Mouse (Mus musculus): ENCODE measurements at regions not wholly inside any gene's neighbourhood (a gene's known extent, or its start where the extent isn't known, plus 50 kb on each side); places are given as distances from the start of the nearest gene placed in this dataset.

DNA sequence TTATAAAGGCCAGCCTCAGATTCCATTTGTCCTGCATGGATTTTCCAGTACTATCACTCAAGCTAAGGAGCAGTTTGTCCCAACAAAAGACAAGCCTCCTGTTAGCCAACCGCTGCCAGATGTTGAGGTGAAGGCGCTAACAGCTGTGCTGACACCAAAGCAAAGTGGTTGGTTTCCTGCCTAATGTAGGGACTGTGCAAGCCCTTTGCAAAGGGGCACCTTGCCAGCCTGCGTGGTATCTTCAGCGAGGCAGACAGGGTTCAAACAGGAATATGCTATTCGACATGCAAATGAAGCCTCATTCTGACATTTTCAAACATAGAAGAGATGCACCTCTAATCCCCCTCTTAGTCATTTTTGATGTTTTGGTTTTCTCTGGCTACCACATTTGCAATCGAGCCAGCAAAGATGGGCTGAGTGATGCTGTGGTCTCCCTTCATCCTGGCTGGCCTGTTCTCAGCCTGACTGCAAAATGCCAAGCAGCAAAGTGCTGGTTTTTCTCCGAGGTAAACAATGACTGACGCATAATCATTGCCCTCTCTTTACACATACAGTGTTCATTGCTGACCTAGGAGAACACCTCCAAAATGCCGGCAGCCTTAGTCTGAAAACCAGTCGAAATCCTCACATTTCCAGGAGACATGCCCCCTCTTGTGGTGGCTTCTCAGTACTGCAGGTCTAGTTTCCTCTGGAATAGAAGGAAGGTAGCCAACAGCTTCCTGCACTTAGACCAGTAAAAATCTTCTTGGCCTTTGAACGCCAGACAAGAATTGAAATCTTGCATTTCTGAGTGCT, 84.3 kb upstream of the Tank start:
- no peaks in the 10 kb centered on the region for H3K27me3 ChIP-seq (ENCODE audit: control insufficient read depth, insufficient read depth, low read length)
- H3K4me1 ChIP-seq (ENCODE audit: control insufficient read depth, insufficient read depth, low read length) = peaks cover 4% of the 10 kb centered on the region; the same call in 1 of the 2 replicates
- no peak overlapping the region for H3K9ac ChIP-seq (ENCODE audit: low read length)
- no peak overlapping the region for H3K27ac ChIP-seq (ENCODE audit: low read length)
- H3K4me3 ChIP-seq (ENCODE audit: low read length) = peak overlapping the region; percentile 19; the same call in 1 of the 2 replicates
- 35% methylated on average over 11 of the region's 11 CpGs for WGBS
- peak overlapping the region; percentile 53 for H3K4me2 ChIP-seq (ENCODE audit: low read depth, low read length)
- ATAC-seq (replicated peaks; ENCODE audit: extremely low read depth, insufficient read depth, low FRiP score) = peak; percentile 55; the same call in 1 of the 2 replicates
- H3K9me3 ChIP-seq (replicated peaks; ENCODE audit: control insufficient read depth, low read length) = no peaks in the 10 kb centered on the region
- no peaks in the 10 kb centered on the region for H3K36me3 ChIP-seq (ENCODE audit: control insufficient read depth, insufficient read depth)

DNA sequence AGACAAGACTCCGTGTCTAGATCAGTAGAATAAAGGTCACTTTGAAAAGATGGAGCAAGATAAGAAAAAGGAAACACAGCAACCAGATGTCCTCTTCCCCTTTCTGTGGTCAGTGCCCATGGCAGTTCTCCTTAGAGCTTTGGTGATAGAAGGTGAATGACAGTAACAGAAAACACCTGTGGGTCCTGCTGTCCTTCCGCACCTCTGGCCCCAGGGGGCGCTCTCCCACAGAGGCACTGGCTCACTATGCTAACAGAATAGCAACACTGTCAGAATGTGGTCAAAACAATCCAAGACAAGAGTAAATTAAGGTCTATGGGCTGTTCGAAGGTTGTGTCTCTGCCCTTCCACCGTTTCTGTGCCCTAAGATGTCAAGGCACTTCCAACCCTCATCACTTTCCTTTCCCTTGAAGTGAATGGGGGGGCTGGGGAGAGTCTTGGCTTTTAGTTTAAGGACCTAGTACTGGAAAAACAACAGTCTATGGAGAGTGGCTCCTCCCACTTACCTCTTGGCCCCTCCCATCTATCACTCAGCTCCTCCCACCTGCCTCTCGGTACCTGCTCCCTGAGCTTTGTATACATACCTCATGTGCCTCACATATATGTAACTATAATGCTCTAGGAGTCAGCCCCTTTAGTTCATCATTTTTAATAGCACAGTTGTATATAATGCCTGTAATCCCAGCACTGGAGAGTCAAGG, 86.2 kb upstream of the Tank start:
- Histone ChIP-seq H3K4me3 (ENCODE audit: low read length) (no peak overlapping the region), H3K27ac (ENCODE audit: low read length) (no peak overlapping the region), H3K27me3 (ENCODE audit: control insufficient read depth, insufficient read depth, low read length) (no peaks in the 10 kb centered on the region), H3K9ac (ENCODE audit: low read length) (no peak overlapping the region), H3K36me3 (ENCODE audit: control insufficient read depth, insufficient read depth) (no peaks in the 10 kb centered on the region), H3K9me3 (replicated peaks; ENCODE audit: control insufficient read depth, low read length) (no peaks in the 10 kb centered on the region), H3K4me1 (ENCODE audit: control insufficient read depth, insufficient read depth, low read length) (peaks cover 4% of the 10 kb centered on the region; the same call in 1 of the 2 replicates), H3K4me2 (ENCODE audit: low read depth, low read length) (no peak overlapping the region)
- ATAC-seq (replicated peaks; ENCODE audit: extremely low read depth, insufficient read depth, low FRiP score) = no peak
- WGBS = 55% methylated on average over 6 of the region's 6 CpGs

GRCm38 (mm10) chr2:61490436-61491109, 87.8 kb upstream of the Tank start:
- Histone ChIP-seq H3K4me2 (ENCODE audit: low read depth, low read length) (no peak overlapping the region), H3K9ac (ENCODE audit: low read length) (no peak overlapping the region), H3K9me3 (replicated peaks; ENCODE audit: control insufficient read depth, low read length) (no peaks in the 10 kb centered on the region), H3K27me3 (ENCODE audit: control insufficient read depth, insufficient read depth, low read length) (no peaks in the 10 kb centered on the region), H3K27ac (ENCODE audit: low read length) (no peak overlapping the region), H3K36me3 (ENCODE audit: control insufficient read depth, insufficient read depth) (no peaks in the 10 kb centered on the region), H3K4me3 (ENCODE audit: low read length) (no peak overlapping the region), H3K4me1 (ENCODE audit: control insufficient read depth, insufficient read depth, low read length) (peaks cover 4% of the 10 kb centered on the region; the same call in 1 of the 2 replicates)
- no peak for ATAC-seq (replicated peaks; ENCODE audit: extremely low read depth, insufficient read depth, low FRiP score)
- 76% methylated on average over 10 of the region's 10 CpGs for WGBS

DNA sequence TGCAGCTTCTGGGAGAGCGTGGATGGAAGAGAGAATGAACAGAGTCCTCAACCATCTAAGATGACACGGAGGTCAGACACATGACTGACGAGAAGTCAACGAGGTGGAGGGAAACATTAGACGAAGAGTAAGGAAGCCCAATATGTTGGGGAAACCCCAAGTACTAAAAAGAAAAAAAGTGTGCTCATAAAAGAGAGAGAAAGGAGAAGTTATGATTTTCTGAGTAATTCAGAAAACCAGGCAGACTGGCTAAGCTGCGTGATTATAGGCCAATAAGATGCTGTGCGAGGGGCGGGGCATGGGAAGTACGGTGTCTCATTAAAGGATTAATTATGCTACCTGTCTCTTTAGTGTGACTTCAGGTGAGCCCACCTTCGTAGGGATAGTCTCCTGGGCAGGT, 88.6 kb upstream of the Tank start:
- peaks cover 4% of the 10 kb centered on the region; the same call in 1 of the 2 replicates for H3K4me1 ChIP-seq (ENCODE audit: control insufficient read depth, insufficient read depth, low read length)
- 89% methylated on average over 10 of the region's 10 CpGs for WGBS
- no peak for ATAC-seq (replicated peaks; ENCODE audit: extremely low read depth, insufficient read depth, low FRiP score)
- no peak overlapping the region for H3K9ac ChIP-seq (ENCODE audit: low read length)
- H3K27me3 ChIP-seq (ENCODE audit: control insufficient read depth, insufficient read depth, low read length) = no peaks in the 10 kb centered on the region
- no peaks in the 10 kb centered on the region for H3K36me3 ChIP-seq (ENCODE audit: control insufficient read depth, insufficient read depth)
- H3K9me3 ChIP-seq (replicated peaks; ENCODE audit: control insufficient read depth, low read length) = no peaks in the 10 kb centered on the region
- no peak overlapping the region for H3K27ac ChIP-seq (ENCODE audit: low read length)
- H3K4me3 ChIP-seq (ENCODE audit: low read length) = no peak overlapping the region
- H3K4me2 ChIP-seq (ENCODE audit: low read depth, low read length) = no peak overlapping the region

DNA sequence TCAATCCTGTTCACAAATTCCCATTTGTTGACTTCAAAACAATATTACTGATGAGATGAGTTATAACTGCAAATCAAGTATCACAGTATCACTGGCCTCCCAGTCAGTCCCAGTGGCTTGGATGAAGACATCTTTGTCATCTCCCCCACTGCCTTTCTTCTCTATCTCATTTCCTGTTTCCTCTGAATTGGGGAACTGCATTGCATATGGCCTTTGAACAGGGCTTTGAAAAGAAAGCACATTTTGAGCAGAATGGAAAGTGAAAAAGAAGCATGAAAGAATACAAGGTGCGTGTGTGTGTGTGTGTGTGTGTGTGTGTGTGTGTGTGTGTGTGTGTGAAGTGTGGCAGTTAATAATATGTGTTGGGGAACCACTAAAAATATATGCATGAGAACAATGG, 94.6 kb upstream of the Tank start:
- Histone ChIP-seq H3K4me3 (ENCODE audit: low read length) (no peak overlapping the region), H3K36me3 (ENCODE audit: control insufficient read depth, insufficient read depth) (no peaks in the 10 kb centered on the region), H3K9me3 (replicated peaks; ENCODE audit: control insufficient read depth, low read length) (no peaks in the 10 kb centered on the region), H3K4me1 (ENCODE audit: control insufficient read depth, insufficient read depth, low read length) (no peaks in the 10 kb centered on the region), H3K27me3 (ENCODE audit: control insufficient read depth, insufficient read depth, low read length) (no peaks in the 10 kb centered on the region), H3K27ac (ENCODE audit: low read length) (no peak overlapping the region), H3K9ac (ENCODE audit: low read length) (no peak overlapping the region), H3K4me2 (ENCODE audit: low read depth, low read length) (no peak overlapping the region)
- WGBS = 65% methylated on average over 1 of the region's 1 CpGs
- no peak for ATAC-seq (replicated peaks; ENCODE audit: extremely low read depth, insufficient read depth, low FRiP score)

- 85% methylated on average over 4 of the region's 4 CpGs for WGBS
- ATAC-seq (replicated peaks; ENCODE audit: extremely low read depth, insufficient read depth, low FRiP score) = no peak
Measured at GRCm38 (mm10) chr2:61476648-61477047, 101.7 kb upstream of the Tank start.

GRCm38 (mm10) chr2:61474626-61475025, 103.8 kb upstream of the Tank start:
- no peaks in the 10 kb centered on the region for H3K9me3 ChIP-seq (replicated peaks; ENCODE audit: control insufficient read depth, low read length)
- no peak overlapping the region for H3K4me3 ChIP-seq (ENCODE audit: low read length)
- no peak overlapping the region for H3K27ac ChIP-seq (ENCODE audit: low read length)
- no peak overlapping the region for H3K9ac ChIP-seq (ENCODE audit: low read length)
- no peak for ATAC-seq (replicated peaks; ENCODE audit: extremely low read depth, insufficient read depth, low FRiP score)
- H3K27me3 ChIP-seq (ENCODE audit: control insufficient read depth, insufficient read depth, low read length) = no peaks in the 10 kb centered on the region
- no peak overlapping the region for H3K4me2 ChIP-seq (ENCODE audit: low read depth, low read length)
- no peaks in the 10 kb centered on the region for H3K36me3 ChIP-seq (ENCODE audit: control insufficient read depth, insufficient read depth)
- WGBS = 58% methylated on average over 10 of the region's 10 CpGs
- no peaks in the 10 kb centered on the region for H3K4me1 ChIP-seq (ENCODE audit: control insufficient read depth, insufficient read depth, low read length)

More at GRCm38 (mm10) chr2:61476648-61477047, 101.7 kb upstream of the Tank start:
- Histone ChIP-seq H3K4me1 (ENCODE audit: control insufficient read depth, insufficient read depth, low read length) (no peaks in the 10 kb centered on the region), H3K9me3 (replicated peaks; ENCODE audit: control insufficient read depth, low read length) (no peaks in the 10 kb centered on the region), H3K27me3 (ENCODE audit: control insufficient read depth, insufficient read depth, low read length) (no peaks in the 10 kb centered on the region), H3K27ac (ENCODE audit: low read length) (no peak overlapping the region), H3K4me3 (ENCODE audit: low read length) (no peak overlapping the region), H3K4me2 (ENCODE audit: low read depth, low read length) (no peak overlapping the region), H3K9ac (ENCODE audit: low read length) (no peak overlapping the region), H3K36me3 (ENCODE audit: control insufficient read depth, insufficient read depth) (no peaks in the 10 kb centered on the region)

DNA sequence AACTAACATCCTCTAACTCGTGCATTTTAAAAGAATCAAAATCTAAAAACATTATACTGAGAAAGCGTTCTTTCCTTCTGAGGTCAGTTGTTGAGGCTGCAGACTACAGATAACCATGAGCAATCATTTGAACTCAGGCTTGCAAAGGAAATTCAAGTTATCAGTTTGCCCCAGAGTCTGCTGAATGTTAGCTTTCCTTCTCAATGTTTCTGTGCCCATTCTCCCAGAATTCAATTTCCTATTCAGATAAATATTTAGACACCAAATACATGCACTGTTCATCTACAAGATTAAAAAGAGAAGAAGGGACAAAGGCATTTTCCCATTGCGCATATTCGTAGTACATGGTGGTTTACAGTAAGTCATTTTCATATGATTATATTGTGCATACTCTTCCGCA, 107.9 kb upstream of the Tank start:
- ATAC-seq (replicated peaks; ENCODE audit: extremely low read depth, insufficient read depth, low FRiP score) = no peak
- Histone ChIP-seq H3K27ac (ENCODE audit: low read length) (no peak overlapping the region), H3K9me3 (replicated peaks; ENCODE audit: control insufficient read depth, low read length) (no peaks in the 10 kb centered on the region), H3K4me3 (ENCODE audit: low read length) (no peak overlapping the region), H3K36me3 (ENCODE audit: control insufficient read depth, insufficient read depth) (no peaks in the 10 kb centered on the region), H3K4me1 (ENCODE audit: control insufficient read depth, insufficient read depth, low read length) (no peaks in the 10 kb centered on the region), H3K27me3 (ENCODE audit: control insufficient read depth, insufficient read depth, low read length) (no peaks in the 10 kb centered on the region), H3K9ac (ENCODE audit: low read length) (no peak overlapping the region), H3K4me2 (ENCODE audit: low read depth, low read length) (no peak overlapping the region)
- 72% methylated on average over 5 of the region's 5 CpGs for WGBS

DNA sequence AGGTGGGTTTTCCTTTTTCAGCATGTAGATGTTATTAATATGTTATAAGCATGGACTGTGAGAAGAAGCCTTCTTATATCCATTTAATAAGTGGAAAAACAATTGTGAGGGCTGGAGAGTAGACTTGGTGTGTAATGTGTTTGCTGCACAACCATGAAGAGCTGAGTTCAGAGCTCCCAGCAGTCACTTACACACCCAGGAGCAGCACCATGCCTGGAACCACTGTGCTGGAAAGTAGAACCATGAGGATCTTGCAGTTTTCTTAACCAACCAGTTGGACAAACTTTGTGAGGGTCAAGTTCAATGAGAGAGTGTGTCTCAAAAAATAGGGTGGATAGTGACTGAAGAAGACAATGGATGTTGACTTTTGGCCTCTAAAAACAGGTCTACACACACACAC, 108.3 kb upstream of the Tank start:
- H3K4me2 ChIP-seq (ENCODE audit: low read depth, low read length) = no peak overlapping the region
- H3K36me3 ChIP-seq (ENCODE audit: control insufficient read depth, insufficient read depth) = no peaks in the 10 kb centered on the region
- H3K4me3 ChIP-seq (ENCODE audit: low read length) = no peak overlapping the region
- no peak overlapping the region for H3K27ac ChIP-seq (ENCODE audit: low read length)
- H3K4me1 ChIP-seq (ENCODE audit: control insufficient read depth, insufficient read depth, low read length) = peaks cover 2% of the 10 kb centered on the region; the same call in 1 of the 2 replicates
- H3K9ac ChIP-seq (ENCODE audit: low read length) = no peak overlapping the region
- no peaks in the 10 kb centered on the region for H3K27me3 ChIP-seq (ENCODE audit: control insufficient read depth, insufficient read depth, low read length)
- H3K9me3 ChIP-seq (replicated peaks; ENCODE audit: control insufficient read depth, low read length) = no peaks in the 10 kb centered on the region
- ATAC-seq (replicated peaks; ENCODE audit: extremely low read depth, insufficient read depth, low FRiP score) = no peak
